Mouse (Mus musculus) heart, adult 11 months (tissue): ENCODE measurements at regions not wholly inside any gene's neighbourhood (a gene's known extent, or its start where the extent isn't known, plus 50 kb on each side); places are given as distances from the start of the nearest gene placed in this dataset.
"Not testable (repeated sequence)": the region's sequence is repeated elsewhere in the genome, so short reads cannot be mapped to it uniquely, and the experiment has no call there.

ENCODE experiments used
- DNase-seq: peaks from one replicate; pipeline ENCODE4 v3.0.0; 2022

- DNase-seq: no peak
Measured at GRCm38 (mm10) chr10:23733679-23734078, 53.4 kb downstream of the Rps12 start.

GRCm38 (mm10) chr10:23725960-23726714 is 60.9 kb downstream of the Rps12 start:
- not testable (repeated sequence) for DNase-seq

DNA sequence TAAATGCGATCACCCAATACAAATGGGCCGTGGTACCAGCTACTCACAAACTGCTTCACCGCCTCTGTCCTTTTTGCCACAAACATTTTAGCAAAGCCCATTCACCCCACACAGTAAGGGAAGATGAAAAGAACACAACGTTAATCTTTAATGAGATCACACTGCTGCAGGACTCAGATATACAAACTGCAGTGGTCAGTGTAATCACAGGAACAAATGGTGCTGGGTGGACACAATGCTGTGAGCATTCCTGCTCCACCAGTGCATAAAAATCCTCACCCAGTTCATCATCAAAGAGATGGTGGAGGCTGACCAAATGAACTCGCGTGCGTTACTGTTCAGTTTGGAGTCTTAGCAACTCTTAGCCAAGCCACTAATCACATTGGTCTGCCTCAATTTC is 69.0 kb downstream of the Rps12 start:
- DNase-seq: peak; percentile 41

GRCm38 (mm10) chr10:23715511-23715910 is 71.6 kb downstream of the Rps12 start:
- DNase-seq: peak; percentile 51

GRCm38 (mm10) chr10:23715101-23715500 is 72.0 kb downstream of the Rps12 start:
- no peak for DNase-seq

DNA sequence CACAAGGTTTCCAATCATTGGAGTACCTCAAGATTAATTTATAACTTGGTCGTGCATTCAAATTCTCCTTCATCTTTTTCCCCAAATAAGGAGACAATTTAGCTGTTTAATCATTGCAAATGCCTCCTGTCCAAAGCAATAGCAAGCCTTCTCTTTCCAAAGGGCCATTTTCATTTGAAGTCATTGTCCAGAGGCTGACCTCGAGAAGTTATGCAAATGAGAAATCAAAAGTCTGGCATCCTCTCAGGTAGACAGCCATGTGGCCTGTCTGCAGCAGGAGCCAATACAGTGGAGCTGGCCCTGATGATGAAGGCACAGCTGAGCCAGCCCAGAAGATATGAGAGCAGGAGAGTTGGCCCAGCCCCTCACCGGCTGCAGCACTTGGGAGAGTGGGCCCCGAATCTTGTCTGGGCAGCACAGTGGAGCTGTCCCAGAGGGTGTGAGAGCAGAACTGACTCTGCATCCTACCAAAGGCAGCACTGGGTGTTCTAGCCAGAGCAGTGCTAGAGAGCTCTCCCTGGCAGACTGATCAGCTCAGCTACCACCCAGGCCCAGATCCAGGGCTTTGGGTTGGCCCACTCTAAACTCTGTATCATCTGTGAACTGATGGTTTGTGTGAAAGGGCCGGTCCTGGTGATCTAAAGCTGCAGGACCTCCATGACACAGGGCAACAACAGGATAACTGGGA is 74.2 kb downstream of the Rps12 start:
- DNase-seq: peak; percentile 71

GRCm38 (mm10) chr10:23711416-23712171 is 75.5 kb downstream of the Rps12 start:
- peak; percentile 7 for DNase-seq

DNA sequence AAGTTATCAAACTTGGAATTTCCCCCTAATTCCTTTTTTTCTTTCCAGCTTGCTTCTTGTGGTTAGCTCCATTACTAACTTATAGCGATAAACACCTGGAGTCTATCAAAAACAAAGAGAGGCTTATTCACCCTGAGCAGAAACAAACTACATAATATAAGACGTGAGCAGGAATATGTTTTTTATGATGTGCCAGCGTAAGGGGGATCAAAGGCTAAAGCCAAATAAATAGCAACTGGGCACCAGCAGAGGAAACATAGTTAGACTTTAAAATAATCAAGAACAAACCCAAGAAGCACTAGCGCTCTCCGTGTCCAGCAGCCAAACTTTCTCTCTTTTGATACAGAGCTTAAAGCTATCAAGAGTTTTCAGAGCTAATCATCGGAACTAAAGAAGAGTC is 76.1 kb downstream of the Rps12 start:
- peak; percentile 18 for DNase-seq

DNA sequence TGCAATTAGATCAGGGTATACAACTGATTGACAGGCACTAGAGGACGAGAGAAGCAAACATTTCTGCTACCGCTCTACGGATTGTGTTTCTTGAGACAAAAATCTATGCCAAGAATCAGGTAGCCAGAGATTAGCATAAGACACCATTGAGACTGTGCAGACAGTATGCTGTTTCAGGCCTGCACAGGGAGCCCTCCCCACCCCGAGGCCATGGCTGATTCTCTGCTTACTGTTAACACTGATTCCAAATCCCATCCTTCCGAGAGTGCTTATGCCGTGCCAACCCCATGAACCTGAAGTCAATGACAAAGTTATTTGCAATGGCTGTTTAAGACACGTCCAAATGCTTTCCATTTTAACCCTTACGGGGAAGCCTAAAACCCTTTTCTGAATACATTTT is 78.8 kb downstream of the Rps12 start:
- peak; percentile 62 for DNase-seq

DNA sequence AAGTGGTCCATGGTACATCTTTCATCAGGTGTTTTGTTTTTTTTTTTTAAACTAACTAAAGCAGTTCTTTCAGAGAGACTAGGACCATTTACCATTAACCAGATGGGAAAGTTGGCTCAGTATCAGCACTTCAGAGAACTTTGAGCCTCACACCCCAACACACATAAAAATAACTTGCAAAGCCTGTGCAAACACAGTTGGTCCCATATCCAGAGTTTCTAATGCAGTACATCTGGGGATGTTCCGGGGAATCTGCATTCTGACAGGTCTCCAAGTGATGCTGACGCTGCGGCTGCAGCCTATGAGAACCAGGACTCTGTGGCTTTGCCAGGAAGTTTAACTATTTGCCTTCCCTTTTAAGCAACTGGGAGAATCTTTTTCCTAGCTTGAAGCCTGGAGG is 79.9 kb downstream of the Rps12 start:
- peak; percentile 53 for DNase-seq

DNA sequence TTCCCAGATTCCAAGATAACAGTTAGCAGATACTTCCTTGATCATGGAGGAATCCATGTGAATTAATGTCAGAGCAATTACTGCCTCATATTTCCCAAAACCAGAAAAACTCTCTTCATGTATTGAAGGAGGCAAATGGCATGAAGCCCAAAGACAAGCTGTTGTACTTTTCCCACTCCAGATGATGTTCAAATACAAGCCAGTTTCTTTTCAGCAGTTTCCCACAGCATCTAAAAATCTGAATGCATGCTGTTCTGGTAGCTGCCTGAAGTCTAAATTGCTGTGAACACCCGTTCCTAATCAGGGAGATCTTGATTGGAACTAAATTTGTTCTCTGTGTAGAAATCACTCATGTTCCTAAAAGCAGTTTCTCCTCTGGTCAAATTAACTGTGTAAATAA is 83.0 kb downstream of the Rps12 start:
- peak; percentile 1 for DNase-seq

GRCm38 (mm10) chr10:23691291-23691690 is 95.8 kb downstream of the Rps12 start:
- peak; percentile 22 for DNase-seq

GRCm38 (mm10) chr10:23686969-23687368 is 100.1 kb downstream of the Rps12 start:
- peak; percentile 84 for DNase-seq

DNA sequence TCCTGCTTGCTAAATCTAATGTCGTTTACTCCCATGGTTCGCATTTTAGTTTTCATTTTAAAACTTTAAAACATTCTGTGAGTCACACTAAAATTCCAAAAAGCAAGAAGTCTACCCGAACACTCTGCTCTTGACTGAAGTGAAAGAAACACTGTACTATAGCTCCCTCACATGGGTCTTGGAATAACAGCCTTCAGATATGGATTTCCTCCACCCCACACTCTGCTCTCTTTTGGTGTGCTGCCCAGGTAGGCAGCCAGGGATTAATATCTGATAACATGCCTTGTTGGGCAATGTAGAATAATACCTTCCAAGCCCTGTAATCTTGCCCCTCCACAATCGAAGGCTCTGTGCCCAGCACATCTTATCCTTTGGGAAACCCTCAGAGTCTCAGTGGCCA is 104.0 kb downstream of the Rps12 start:
- DNase-seq: peak; percentile 87

DNA sequence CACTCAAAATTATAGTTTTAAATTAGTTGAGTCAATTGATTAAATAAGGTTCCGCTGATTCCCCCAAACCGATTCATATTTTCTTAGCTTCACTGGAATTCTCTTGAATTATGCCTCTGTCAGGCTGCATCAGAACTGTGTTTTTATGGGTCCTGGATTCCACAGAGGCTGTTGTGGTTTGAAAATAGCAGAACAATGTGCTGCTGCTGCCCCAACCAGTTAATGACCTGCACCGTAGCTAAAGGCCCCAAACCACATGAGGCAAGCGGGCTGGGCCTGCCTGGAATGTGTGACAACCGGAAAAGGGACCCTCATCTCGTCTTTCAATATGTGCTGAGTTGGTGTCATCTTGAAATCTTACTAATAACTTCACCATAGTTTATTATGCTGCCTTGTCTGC is 111.2 kb downstream of the Rps12 start:
- DNase-seq: peak; percentile 64

DNA sequence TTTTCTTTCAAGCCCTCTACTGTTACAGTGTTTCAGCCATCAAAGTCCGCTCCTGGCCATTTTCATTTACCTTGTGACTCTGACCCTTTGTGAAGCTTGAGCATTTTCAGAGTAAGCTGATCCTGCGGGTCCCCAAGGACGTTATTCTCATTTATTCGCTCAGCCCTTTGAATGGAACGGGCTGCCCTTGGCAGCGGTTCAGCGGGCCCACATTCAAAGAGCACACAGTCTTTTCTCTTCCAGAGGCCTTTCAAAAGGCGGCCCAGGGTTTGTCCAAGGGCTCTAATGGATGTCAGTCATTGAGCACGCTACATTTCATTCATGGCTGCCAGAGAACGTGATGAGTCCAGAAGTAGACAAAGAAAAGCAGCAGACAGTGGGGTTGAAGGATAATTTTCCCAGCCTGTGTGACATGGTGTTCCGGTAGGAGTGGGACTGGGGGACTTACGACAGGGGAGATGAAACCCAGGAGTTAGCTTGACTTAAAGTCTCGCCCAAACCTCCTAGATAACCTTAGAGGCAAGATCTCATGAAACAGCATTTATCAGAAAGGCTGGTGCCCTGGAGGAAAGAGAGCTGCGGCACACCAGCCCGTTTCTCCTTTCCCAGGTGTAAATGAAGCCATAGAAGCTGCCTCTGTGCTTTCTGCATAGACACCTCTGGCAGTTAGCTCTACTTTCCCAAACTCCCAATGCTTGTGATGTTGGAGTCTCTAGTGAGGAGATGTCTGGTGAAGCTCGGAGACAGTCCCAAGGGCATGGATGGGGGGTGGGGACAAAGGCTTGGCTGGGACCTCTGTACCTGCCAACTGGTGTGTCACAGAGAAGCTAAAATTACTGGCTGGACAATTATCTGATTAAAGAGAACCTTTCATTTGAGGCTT is 112.2 kb downstream of the Rps12 start:
- peak; percentile 64 for DNase-seq

DNA sequence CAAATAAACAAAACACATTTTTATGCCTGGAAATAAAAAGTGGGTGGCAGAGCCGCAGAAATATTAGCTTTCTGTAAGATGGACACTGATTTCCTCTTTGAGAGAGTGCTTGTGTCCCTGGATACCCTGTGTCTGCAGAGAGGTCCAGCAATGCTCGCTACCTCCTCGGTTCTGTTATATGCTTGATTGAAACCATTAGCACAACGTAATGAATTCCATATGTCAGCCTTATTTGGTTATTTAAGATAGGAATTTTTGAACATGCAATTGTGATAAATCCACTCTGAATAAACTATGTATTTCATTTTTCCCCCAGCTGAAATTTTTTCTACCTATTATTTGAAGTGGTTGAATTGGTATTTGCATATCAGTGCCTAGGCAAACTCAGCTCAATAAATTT is 114.8 kb downstream of the Rps12 start:
- peak; percentile 4 for DNase-seq

- DNase-seq: peak; percentile 27
Measured at GRCm38 (mm10) chr10:23671494-23671893, 115.6 kb downstream of the Rps12 start.

- peak; percentile 80 for DNase-seq
Measured at GRCm38 (mm10) chr10:23665916-23666315, 121.2 kb downstream of the Rps12 start.

GRCm38 (mm10) chr10:23626201-23626600 is 160.9 kb downstream of the Rps12 start:
- DNase-seq: no peak

DNA sequence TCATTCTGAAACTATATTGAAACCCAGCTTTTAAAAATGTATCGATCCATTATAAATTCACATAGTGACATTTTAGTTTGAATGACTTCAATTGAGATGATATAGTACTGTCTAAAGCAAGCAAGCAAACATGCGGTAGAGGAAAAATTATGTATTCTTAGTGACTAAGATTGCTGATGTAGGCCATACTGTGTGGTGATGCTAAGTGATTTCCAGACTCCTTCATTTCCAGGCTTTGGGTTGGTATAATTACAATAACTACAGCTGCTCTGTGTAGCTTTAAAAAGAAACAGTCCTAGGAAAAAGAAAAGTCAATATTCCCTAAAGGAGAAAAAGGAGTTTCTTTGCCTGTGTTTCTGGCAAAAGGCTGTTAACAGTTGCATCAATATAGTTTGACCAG is 175.0 kb downstream of the Rps12 start:
- DNase-seq: no peak

- DNase-seq: no peak
Measured at GRCm38 (mm10) chr10:23611183-23611582, 175.9 kb downstream of the Rps12 start.

DNA sequence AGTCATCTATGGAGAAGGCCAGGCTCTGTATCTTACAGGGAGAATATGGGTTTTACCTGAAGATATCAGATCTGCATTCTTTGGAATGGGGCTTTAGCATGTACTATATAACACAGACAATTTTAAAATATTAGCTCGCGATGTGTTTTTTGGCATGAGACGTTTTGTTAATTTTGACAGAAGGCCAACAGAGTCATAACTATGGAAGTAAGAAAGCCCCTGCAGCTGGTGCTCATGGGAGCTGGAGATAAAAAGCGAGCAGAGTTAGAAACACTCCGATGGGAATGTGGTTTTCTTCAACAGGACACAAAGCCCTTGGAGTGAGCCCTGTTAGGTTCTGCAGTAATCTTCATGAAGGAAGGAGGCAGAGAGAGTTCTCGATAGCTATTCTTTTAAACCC is 176.6 kb downstream of the Rps12 start:
- DNase-seq: no peak
